Mouse (Mus musculus) heart, adult 18-20 months (tissue): ENCODE data around the gene Ap1b1. TPM values are rescaled to one million over a fixed set of nuclear protein-coding genes. Genes with fewer than 3 reads are reported as not detected.
A peak's percentile ranks its signal among the peaks of the same experiment; 100 is the strongest.

Experiments
- DNase-seq, 2 experiments: peaks; one replicate each; pipeline ENCODE4 v3.0.0; 2021 to 2022; ENCODE audit warnings: mixed read lengths in 1 of 2
- total RNA-seq, 2 experiments: library from RNA; stranded (reverse); gene quantifications; 2 replicates each; pipeline ENCODE4 v1.2.3; 2021

The Ap1b1 gene
- total RNA-seq, 2 experiments from 2014 or later, result 49.7 to 58.1 TPM

- peak; percentile 81 to 82 for DNase-seq
Measured at GRCm38 (mm10) chr11:5033136-5033535, 46.5 kb downstream of the Ap1b1 start.

- DNase-seq, result no peak
Measured at GRCm38 (mm10) chr11:5035421-5035820, 48.8 kb downstream of the Ap1b1 start.

- peak; percentile 54 to 65 for DNase-seq
Measured at GRCm38 (mm10) chr11:5037146-5037854, 50.7 kb downstream of the Ap1b1 start.

DNA sequence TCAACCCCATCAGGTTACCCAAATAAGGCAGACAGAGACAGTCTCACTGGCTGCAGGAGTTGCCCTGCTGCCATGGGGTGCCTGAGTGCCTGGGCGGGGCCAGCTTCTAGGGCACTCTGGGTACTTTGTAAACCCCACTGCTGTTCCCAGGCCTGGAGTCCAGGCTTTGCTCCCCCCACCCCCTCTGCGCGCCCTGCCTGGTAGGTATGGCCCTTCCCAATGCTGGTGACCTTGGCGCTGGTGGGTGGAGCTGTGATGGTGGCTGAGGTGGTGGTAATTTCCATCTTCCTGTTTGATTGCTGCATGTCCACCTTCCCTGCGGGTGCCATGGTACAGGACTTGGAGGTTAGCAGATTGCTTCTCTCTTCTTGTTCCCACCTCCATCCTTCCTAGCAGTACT, 54.0 kb downstream of the Ap1b1 start:
- no peak for DNase-seq

DNA sequence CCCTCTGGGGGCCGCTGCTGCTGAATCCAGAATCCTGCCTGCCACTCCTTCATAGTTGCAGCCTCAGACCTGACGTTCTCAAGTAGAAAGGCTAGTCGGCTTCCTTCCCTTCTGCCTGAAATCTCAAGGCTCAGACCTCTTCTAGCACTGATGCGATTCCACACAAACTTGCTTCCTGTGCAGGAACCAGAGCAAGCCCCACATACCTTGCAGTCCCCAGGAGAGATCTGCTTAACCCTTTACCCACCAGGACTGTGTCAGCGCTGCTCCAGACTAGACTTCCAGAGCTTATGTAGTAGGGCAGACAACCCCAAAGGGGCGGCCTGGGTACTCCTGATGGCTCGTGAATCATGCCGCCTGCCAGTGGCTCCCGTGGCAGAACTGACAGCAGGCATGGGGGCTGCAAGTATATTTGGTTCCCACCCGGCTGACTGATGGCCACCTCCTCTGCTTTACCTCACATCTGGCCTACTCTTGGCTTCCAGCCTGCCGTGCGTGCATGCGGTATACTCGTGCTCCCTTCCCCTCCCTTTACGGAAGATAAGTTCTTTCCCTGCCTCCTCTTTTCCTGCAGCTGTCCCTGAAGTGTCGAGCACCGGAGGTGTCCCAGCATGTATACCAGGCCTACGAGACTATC, 54.6 kb downstream of the Ap1b1 start:
- no peak for DNase-seq

DNA sequence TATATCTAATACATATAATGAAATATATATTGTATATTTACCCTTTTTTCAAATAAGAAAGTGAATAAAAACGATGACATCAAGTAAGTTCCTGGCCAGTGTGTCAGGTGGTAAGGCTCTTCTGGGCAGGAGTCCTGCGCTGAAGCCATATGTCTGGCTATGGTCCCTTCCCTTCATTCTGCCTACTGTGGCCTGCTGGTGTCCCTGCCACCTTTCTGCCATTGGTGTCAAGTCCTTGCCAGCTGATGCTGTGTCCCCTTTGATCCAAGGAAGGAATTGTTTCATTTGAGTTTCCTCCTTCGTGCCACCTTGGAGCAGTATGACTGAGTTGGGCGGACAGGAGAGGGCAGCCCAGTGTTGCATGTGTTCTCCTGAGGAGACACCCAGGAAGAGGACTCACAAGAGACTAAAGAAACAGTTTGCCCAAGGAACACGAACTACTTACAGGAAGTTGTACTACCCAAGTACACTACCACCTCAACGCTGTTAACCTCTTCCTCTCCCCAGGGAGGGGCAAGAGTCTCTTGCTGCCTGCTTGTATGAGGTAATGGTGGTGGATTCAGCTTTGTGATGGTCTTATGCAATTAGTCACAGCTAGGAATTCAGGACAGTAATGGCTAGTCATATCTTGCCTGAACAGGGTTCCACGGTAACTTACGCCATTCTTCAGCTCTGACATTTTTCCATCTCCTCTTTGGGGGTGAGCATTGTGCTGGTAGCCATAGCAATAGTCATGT, 56.2 kb downstream of the Ap1b1 start:
- DNase-seq, result no peak

GRCm38 (mm10) chr11:5046321-5046926, 59.8 kb downstream of the Ap1b1 start:
- no peak for DNase-seq

GRCm38 (mm10) chr11:5051629-5052028, 65.0 kb downstream of the Ap1b1 start:
- DNase-seq, result no peak

GRCm38 (mm10) chr11:5052200-5052854, 65.7 kb downstream of the Ap1b1 start:
- DNase-seq, result no peak

DNA sequence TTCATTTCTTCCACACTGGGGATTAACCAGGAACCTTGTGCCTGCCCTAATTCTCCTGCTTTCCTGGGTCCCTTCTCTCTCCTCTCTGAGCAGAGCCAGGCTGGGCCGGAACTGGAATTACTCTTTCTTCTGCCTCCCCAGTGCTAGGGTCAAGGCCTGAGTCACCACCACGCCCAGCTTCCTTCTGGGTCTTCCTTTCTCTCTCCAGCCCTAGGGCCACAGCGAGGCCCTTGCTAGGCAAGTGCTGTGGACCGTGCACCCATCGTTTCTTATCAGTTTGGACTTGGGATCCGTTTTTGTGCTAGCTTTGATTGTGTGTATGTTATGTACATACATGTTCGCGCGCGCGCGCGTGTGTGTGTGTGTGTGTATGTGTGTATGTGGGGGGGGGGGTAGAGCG, 67.5 kb downstream of the Ap1b1 start:
- no peak for DNase-seq

- peak; percentile 30 to 44 for DNase-seq
Measured at GRCm38 (mm10) chr11:5054874-5055273, 68.2 kb downstream of the Ap1b1 start.

DNA sequence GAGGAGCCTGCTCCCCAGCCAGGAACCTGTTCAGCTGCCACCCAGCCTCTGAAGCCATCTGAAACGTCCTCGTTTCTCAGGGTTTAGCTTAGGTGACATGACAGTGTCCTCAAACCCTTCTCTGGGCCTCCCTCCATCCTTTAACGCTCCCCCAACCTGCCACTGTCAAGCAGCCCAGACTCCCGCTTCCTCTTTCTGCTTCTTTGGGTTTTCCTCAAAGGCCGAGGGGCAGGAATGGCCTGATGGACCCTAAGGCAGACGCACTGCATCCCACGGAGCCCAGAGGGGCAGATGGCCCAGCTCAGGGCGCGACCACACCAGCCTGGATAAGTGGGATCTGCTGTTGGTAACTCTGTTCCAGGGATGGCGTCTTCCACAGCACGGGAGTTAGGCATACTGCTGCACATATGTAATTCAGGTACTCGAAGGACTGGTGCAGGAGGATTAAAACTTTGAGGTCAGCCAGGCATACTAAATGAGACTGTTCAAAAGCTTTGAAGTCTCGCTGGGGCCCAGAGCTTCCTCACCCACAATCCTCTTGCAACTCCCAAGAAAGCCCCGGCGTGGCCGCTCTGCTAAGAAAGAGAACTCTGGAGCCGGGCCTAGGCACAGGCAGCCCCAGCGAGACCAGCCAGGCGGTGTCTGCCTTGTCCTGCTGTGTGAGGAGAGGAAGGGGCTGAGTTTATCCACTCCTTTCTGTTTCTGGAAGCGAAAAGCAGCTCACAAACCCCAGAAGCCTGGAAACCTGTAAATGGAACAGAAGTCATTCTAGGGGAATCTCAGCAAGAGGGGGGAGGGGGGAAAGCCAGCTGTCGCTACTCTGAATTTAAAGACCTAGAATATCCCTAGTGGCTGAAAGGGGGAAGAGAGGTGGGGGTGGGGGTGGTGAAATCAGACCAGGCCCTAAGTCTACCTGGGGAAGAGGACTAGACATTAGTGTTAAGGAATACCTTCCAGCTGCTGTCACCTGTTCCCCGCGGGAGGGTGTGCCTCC, 69.6 kb downstream of the Ap1b1 start:
- DNase-seq, result no peak

- DNase-seq, result no peak
Measured at GRCm38 (mm10) chr11:5057064-5057463, 70.4 kb downstream of the Ap1b1 start.

DNA sequence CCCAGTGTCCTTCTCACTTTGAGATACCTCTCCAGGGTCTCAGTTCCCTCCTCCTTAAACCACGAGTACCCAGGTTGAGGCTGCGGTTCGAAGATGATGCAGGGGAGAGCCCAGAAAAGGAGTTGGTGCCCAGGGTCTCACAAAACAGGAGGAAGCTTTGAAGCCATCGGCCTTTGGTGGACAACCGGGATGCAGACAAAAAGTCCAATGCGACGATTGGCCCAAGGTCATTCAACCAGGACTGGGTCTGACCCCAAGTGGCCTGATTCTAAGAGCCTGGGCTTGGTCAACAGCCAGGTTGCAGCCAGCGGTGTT, 70.9 kb downstream of the Ap1b1 start:
- no peak for DNase-seq

DNA sequence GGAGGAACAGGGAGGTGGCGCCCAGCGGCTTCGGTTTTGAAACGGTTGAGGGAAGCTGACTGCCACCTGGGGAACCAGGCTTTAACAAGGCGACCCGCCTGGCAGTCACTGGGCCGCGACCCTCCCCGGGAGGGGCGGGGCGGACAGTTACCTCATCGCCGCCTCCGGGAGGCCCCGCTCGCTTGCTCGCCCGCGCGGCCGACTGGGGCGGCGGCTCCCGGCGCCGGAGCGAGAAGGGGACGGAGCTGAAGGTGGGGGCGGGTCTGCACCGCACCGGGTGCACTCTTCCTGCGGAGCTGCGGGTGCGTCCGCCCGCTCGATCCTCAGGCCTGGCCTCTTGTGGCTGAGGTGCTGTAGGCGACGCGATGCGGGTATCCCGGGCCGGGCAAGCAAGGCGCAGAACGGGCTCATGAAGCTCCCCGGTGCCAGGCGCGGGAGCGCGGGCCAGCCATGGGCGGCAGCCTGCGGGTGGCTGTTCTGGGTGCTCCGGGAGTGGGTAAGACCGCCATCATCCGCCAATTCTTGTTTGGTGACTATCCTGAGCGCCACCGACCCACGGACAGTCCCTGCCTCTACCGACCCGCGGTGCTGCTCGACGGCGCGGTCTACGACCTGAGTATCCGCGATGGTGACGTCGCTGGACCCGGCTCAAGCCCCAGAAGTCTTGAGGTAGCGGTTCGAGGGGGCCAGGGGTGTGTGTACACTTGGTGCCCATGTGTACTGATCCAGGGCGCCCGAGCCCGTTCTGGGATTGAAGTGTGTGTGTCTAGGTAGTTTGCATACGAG, 71.4 kb downstream of the Ap1b1 start, which contains the start of gene Rasl10a:
TSS of gene Rasl10a (plus strand) at position 273 of the 786 bp plus-strand sequence.
- DNase-seq, result peak; percentile 58 to 60

DNA sequence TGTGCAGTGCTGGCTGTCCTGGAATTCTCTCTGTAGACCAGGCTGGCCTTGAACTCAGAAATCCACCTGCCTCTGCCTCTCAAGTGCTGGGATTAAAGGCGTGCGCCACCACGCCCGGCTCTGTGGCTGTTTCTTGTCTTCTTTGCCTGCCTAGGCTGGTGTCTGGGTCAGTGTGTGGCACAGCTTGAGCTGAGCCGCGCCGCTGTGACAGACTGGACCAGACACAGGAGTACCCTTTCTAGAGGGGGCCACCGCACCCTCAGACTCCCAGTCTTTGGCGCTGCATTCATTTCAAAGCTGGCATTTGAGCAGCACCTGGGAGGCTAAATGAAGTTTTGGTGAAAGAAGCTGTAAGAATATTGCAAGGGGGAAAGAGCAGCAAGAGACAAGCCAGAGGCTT, 72.2 kb downstream of the Ap1b1 start:
- no peak for DNase-seq

DNA sequence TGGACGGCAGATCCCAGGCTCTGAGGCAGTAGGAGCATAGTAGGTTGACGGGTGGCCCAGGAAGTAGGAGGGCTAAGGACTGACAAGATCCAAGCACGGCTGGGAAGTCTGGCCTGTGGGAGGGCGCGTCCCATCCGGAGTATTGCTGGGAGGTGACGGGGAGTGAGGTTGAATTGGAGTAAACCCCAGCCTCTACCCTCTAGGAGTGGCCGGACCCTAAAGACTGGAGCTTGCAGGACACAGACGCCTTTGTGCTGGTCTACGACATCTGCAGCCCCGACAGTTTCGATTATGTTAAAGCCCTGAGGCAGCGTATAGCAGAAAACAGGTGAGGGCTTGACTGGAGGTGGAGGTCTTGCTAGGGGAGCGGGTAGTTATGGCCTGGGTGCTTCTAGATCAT, 72.6 kb downstream of the Ap1b1 start:
- peak in 1 of 2 experiments; percentile 27 for DNase-seq

DNA sequence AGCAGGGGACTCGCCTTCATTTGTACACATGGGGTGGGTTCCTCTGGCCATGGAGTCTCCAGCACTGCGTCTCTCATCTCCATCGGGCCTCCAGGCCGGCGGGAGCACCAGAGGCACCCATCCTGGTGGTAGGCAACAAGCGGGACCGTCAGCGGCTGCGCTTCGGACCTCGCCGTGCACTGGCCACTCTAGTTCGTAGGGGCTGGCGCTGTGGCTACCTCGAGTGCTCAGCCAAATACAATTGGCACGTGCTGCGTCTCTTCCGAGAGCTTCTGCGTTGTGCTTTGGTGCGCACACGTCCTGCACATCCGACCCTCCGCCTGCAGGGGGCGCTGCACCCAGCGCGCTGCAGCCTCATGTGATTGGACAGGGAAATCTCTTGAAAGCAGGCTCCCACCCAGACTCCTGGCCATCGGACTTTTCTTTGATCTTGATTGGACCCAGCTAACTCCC, 73.1 kb downstream of the Ap1b1 start:
- DNase-seq, result peak in 1 of 2 experiments; percentile 54

DNA sequence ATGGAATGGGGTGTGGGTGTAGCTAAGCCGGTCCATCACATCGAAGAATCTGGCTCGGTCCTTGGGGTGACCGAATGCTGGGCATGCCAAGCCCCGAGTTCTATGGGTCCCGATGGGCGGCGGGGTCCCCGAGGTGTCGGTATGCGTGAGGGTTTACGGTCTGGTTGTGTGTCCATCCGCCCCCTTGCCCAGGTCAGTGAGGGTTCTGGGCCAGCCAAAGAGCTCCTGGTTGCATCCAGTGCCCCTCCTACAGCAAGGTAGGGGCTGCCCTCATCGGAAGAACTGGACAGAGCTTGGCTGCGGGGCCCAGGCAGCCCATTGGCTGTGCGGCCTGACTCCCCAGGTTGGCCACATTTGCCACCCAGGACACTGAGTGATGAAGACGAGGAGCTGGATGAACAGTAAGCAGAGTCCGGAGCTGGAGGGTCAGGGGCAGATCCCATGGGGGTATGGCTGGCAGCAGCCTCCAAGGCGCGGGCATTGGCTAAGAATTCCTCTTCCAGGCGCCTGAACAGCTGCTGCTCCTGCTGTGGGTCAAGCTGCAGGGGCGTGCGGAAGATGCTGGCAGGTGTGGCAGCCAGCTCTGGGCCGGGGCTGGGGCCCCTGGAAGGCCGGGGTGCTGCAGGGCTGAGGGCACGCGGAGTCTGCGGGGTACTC, 74.3 kb downstream of the Ap1b1 start:
- peak in 1 of 2 experiments; percentile 25 for DNase-seq
